Mouse (Mus musculus) kidney, postnatal 4 days (tissue): ENCODE results near the gene Clic3.

Source experiments
- DNase-seq, 2 experiments: peaks; one replicate each; pipeline ENCODE4 v3.0.0; 2021; ENCODE audit warnings: mixed read lengths in 2 of 2

Gene Clic3

GRCm38 (mm10) chr2:25450853-25451647 lies 5.6 kb upstream of the Clic3 start:
- no peak for DNase-seq

- no peak for DNase-seq
These were observed 3.7 kb upstream of the Clic3 start for GRCm38 (mm10) chr2:25452951-25453350.

GRCm38 (mm10) chr2:25457022-25457896 lies 621 bp downstream of the Clic3 start:
- no peak for DNase-seq

GRCm38 (mm10) chr2:25458911-25459310 lies 2.3 kb downstream of the Clic3 start:
- DNase-seq = peak; percentile 43 to 45

GRCm38 (mm10) chr2:25460135-25460534 lies 3.5 kb downstream of the Clic3 start:
- DNase-seq = no peak

- DNase-seq = peak; percentile 92 to 96
These were observed 4.1 kb downstream of the Clic3 start, which contains the start of gene Paxx for GRCm38 (mm10) chr2:25460551-25461309. Gene Paxx, minus strand, starts transcription at chr2:25461094.

- no peak for DNase-seq
These were observed 4.8 kb downstream of the Clic3 start for GRCm38 (mm10) chr2:25461407-25461806.

GRCm38 (mm10) chr2:25463630-25464029 lies 7.0 kb downstream of the Clic3 start:
- no peak for DNase-seq

- no peak for DNase-seq
These were observed 8.6 kb downstream of the Clic3 start for GRCm38 (mm10) chr2:25465256-25465655.

- no peak for DNase-seq
These were observed 9.4 kb downstream of the Clic3 start for GRCm38 (mm10) chr2:25465816-25466635.

- no peak for DNase-seq
These were observed 11.1 kb downstream of the Clic3 start for GRCm38 (mm10) chr2:25467606-25468303.

GRCm38 (mm10) chr2:25468962-25469915 lies 12.6 kb downstream of the Clic3 start:
- DNase-seq = peak; percentile 29 to 52

GRCm38 (mm10) chr2:25469969-25470368 lies 13.3 kb downstream of the Clic3 start, which contains the start of gene Ptgds:
Gene Ptgds, minus strand, starts transcription at chr2:25470046.
- DNase-seq = no peak

- DNase-seq = no peak
These were observed 15.9 kb downstream of the Clic3 start for GRCm38 (mm10) chr2:25472550-25472949.

GRCm38 (mm10) chr2:25477541-25477940 lies 20.9 kb downstream of the Clic3 start:
- no peak for DNase-seq

- no peak for DNase-seq
These were observed 21.5 kb downstream of the Clic3 start for GRCm38 (mm10) chr2:25477967-25478675.

- no peak for DNase-seq
These were observed 23.1 kb downstream of the Clic3 start for GRCm38 (mm10) chr2:25479551-25480311.

- DNase-seq = no peak
These were observed 23.9 kb downstream of the Clic3 start for GRCm38 (mm10) chr2:25480541-25480940.

GRCm38 (mm10) chr2:25482969-25483368 lies 26.3 kb downstream of the Clic3 start:
- DNase-seq = peak; percentile 53 to 67
